Mouse (Mus musculus) thymus, adult 2 months (tissue): ENCODE results near the gene Slc26a5. TPM values are rescaled to one million over a fixed set of nuclear protein-coding genes. Genes with fewer than 3 reads are reported as not detected.

Experiments used
- DNase-seq: peaks from one replicate; pipeline ENCODE4 v3.0.0; 2021
- H3K27ac ChIP-seq: fragments of 200-500 bp; 2 replicates; pipeline ENCODE4 v1.5.1; 2012; ENCODE audit warnings: low read length, control low read depth; ENCODE audit not compliant: control insufficient read depth, insufficient read depth
- H3K27me3 ChIP-seq: fragments of 200-500 bp; 2 replicates; pipeline ENCODE4 v1.6.1; 2012; ENCODE audit warnings: mild to moderate bottlenecking, low read length, moderate library complexity, mixed read lengths; ENCODE audit not compliant: control insufficient read depth, insufficient read depth
- H3K36me3 ChIP-seq: fragments of 200-500 bp; 2 replicates; pipeline ENCODE4 v1.6.1; 2012; ENCODE audit warnings: mild to moderate bottlenecking, low read length, moderate library complexity; ENCODE audit not compliant: control insufficient read depth, insufficient read depth
- H3K4me1 ChIP-seq: fragments of 200-500 bp; replicated peaks from 2 replicates; pipeline ENCODE4 v1.6.1; 2012; ENCODE audit warnings: low read length; ENCODE audit not compliant: control insufficient read depth, insufficient read depth
- H3K4me3 ChIP-seq: fragments of 200-500 bp; 2 replicates; pipeline ENCODE4 v1.5.1; 2012; ENCODE audit warnings: mild to moderate bottlenecking, low read length, control low read depth, moderate library complexity; ENCODE audit not compliant: control insufficient read depth, insufficient read depth
- CTCF ChIP-seq: fragments of 200-500 bp; IDR thresholded peaks from 2 replicates; pipeline ENCODE4 v1.5.1; 2012; ENCODE audit warnings: mild to moderate bottlenecking, control low read depth, low read length, moderate library complexity, borderline replicate concordance; ENCODE audit not compliant: control insufficient read depth, poor library complexity, insufficient read depth; ENCODE audit errors: extremely low read depth
- POLR2A ChIP-seq: fragments of 200-500 bp; IDR thresholded peaks from 2 replicates; pipeline ENCODE4 v1.6.1; 2012; ENCODE audit warnings: mild to moderate bottlenecking, low read length, control low read depth, moderate library complexity; ENCODE audit not compliant: control insufficient read depth, poor library complexity, insufficient read depth; ENCODE audit errors: extremely low read depth
- WGBS: fragments of 180-500 bp; shearing (Covaris S2); methylation state at CpG from one replicate; pipeline ENCODE4 v1.1.7; 2018; 5-methylcytosine and 5-hydroxymethylcytosine counted together
- polyA plus RNA-seq: library from polyadenylated mRNA; depleted of rRNA; stranded (reverse); fragments of >200 nt; gene quantifications from 2 replicates; pipeline ENCODE4 v1.2.3, GENCODE M21; 2012

Slc26a5 gene
- polyA plus RNA-seq, 1 experiment: not detected

DNA sequence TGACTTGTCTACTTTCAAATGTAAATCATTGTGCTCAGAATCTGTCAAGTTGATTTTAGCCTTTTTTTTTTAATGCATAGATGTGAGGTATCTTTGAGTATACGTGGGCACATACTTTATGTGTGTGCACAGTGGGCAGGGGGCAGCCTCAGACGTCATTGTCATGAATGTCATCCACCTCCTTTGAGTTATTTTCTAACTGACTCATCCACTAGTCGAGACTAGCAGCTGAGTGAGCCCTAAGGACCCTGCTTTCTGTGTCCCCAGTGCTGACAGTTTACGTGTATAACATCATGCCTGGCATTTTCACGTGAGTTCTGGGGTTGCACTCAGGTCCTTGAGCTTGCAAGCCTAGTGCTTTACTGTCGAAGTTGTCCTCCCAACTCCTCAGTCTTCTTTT lies 35.5 kb upstream of the Slc26a5 start:
- Histone ChIP-seq H3K4me3 (no peak overlapping the region), H3K36me3 (no peaks in the 10 kb centered on the region), H3K4me1 (no peaks in the 10 kb centered on the region), H3K27me3 (no peaks in the 10 kb centered on the region), H3K27ac (no peak overlapping the region)
- WGBS: 57% methylated on average over 6 of the region's 6 CpGs
- no peak for TF ChIP-seq POLR2A
- no peak for TF ChIP-seq CTCF
- DNase-seq: no peak

DNA sequence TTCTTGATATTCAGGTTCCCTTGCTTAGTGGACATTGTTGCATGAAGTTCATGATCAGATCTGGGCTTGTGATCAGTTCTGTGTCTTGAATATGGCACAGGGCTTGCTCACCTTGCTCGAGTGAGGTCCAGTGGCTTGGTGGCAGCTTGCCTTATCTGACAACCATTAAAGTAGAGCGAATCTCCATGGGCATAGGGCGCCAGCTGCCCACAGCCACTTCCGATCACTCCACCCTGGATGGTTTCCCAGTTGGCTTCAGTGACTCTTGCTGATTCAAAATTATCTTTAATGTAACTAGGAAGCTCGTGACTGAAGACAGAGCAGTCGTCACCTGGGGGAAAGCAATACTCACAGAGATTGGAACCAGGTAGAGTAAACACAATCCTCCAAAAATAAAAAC lies 33.5 kb upstream of the Slc26a5 start:
- 89% methylated on average over 6 of the region's 6 CpGs for WGBS
- TF ChIP-seq CTCF (no peak), POLR2A (no peak)

DNA sequence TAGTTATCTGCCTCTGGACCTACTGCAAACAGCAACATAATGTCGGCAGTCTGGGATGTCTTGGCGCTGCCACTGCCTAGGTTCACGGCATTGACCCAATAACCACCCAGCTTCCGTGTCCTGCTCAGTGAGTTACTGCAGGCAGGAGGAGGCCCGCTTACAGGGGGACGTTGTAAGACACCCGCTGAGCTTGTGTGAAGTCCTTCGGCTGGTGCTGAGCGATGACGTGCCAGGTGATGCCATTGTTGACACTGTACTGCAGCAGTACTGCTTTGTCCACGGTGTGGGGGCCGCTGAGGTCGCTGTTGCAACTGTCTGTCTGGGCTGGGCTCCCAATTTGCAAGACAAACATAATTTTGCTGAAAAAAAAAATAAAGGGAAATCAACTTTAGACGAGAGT lies 31.2 kb upstream of the Slc26a5 start:
- DNase-seq: no peak
- H3K27ac ChIP-seq: no peak overlapping the region
- H3K27me3 ChIP-seq: no peaks in the 10 kb centered on the region
- H3K36me3 ChIP-seq: no peaks in the 10 kb centered on the region
- TF ChIP-seq POLR2A: no peak
- no peak for TF ChIP-seq CTCF
- H3K4me1 ChIP-seq: no peaks in the 10 kb centered on the region
- 83% methylated on average over 14 of the region's 14 CpGs for WGBS
- no peak overlapping the region for H3K4me3 ChIP-seq

More for the DNA sequence above, 33.5 kb upstream of the Slc26a5 start:
- Histone ChIP-seq H3K4me3 (no peak overlapping the region), H3K27me3 (no peaks in the 10 kb centered on the region), H3K36me3 (no peaks in the 10 kb centered on the region), H3K27ac (no peak overlapping the region), H3K4me1 (no peaks in the 10 kb centered on the region)
- DNase-seq: no peak

DNA sequence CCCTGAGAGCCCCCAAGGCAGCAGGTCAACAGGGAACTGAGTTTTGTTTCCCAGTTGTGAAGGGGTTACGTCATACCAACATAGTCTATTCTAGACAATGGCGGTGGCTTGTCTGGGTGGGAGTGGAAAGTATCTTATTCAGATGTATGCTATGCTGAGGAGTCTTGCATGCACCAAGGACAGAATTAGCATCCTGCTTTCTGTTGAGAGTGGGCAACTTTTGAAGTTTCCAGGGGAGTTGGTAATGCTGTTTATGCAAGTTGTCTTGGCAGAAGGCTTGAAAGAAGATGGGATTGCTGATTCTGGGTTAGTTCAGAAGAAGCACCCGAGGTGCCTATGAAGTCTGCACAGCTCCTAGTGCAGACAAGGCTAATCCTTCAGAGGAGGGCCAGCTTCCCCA lies 28.8 kb upstream of the Slc26a5 start:
- H3K27ac ChIP-seq: no peak overlapping the region
- no peaks in the 10 kb centered on the region for H3K4me1 ChIP-seq
- no peaks in the 10 kb centered on the region for H3K36me3 ChIP-seq
- WGBS: 84% methylated on average over 3 of the region's 3 CpGs
- no peak for DNase-seq
- H3K4me3 ChIP-seq: no peak overlapping the region
- TF ChIP-seq CTCF (no peak), POLR2A (no peak)
- no peaks in the 10 kb centered on the region for H3K27me3 ChIP-seq

DNA sequence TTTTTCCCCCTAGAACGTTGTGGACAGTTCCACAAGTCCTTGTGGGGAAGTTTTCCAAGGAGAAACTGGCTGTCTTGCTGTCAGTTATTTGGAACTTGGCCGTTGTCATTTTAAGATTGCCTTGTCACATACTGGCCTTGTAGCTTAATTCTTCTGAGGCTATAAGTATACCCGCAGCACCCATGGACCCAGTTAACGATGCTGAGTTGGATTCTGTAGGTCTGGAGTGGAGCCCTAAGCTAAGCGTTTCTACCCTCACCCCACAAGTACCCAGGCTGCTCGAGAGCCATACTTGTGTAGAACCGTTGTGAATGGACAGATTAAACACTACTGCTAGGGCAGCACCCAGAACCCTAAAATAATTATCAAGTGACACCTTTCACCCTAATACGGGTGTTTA lies 1.3 kb upstream of the Slc26a5 start:
- no peaks in the 10 kb centered on the region for H3K36me3 ChIP-seq
- no peak overlapping the region for H3K4me3 ChIP-seq
- no peak for TF ChIP-seq CTCF
- no peak for TF ChIP-seq POLR2A
- H3K27me3 ChIP-seq: no peaks in the 10 kb centered on the region; the same call in 1 of the 2 replicates
- no peak overlapping the region for H3K27ac ChIP-seq
- DNase-seq: no peak
- WGBS: 72% methylated on average over 8 of the region's 8 CpGs
- no peaks in the 10 kb centered on the region for H3K4me1 ChIP-seq

DNA sequence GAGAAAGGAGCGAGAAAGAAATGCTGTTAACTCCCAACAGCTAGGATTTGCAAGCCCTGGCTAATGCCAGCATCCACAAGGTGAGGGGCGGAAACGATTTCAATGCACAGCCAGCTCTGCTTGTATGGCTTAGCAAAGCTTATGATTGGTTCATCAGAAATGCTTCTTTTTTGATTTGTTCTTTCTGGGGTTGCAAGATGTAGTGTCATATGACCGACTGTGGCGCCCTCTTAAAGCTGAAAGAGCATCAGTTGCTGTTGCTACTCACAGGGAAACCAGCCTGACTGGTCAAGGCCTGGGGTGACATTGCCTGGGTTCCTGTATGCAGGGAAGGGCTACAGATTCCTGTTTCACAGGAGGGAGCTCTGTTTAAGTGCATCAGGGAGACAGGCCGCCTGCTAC lies 908 bp upstream of the Slc26a5 start:
- Histone ChIP-seq H3K27ac (no peak overlapping the region), H3K36me3 (no peaks in the 10 kb centered on the region), H3K27me3 (no peaks in the 10 kb centered on the region; the same call in 1 of the 2 replicates), H3K4me3 (no peak overlapping the region), H3K4me1 (no peaks in the 10 kb centered on the region)
- no peak for TF ChIP-seq CTCF
- no peak for TF ChIP-seq POLR2A
- 31% methylated on average over 6 of the region's 6 CpGs for WGBS
- DNase-seq: no peak

DNA sequence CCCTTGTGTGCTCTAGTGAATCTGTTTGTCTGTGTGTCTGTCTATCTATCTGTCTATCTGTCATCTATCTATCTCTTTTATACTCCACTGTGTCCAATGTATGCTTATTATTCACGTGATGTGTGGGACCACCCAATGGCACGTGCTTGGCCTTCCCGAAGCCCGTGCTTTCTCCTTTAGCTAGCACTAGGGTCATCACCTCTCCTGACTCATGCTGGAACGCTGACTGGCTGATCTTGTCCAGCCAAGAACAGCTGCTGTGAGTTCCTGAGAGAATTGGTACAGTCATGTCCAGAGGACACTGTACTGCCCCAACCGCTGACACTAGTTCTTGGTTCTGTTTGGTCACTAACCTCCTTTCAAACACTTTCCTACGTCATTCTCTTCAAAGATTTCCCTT lies 6.8 kb downstream of the Slc26a5 start:
- H3K4me3 ChIP-seq: no peak overlapping the region
- no peaks in the 10 kb centered on the region for H3K36me3 ChIP-seq
- no peaks in the 10 kb centered on the region for H3K27me3 ChIP-seq
- DNase-seq: no peak
- no peaks in the 10 kb centered on the region for H3K4me1 ChIP-seq
- no peak for TF ChIP-seq CTCF
- no peak for TF ChIP-seq POLR2A
- WGBS: 90% methylated on average over 7 of the region's 7 CpGs
- no peak overlapping the region for H3K27ac ChIP-seq
